Mouse (Mus musculus): ENCODE results near the gene Nabp2.

DNA sequence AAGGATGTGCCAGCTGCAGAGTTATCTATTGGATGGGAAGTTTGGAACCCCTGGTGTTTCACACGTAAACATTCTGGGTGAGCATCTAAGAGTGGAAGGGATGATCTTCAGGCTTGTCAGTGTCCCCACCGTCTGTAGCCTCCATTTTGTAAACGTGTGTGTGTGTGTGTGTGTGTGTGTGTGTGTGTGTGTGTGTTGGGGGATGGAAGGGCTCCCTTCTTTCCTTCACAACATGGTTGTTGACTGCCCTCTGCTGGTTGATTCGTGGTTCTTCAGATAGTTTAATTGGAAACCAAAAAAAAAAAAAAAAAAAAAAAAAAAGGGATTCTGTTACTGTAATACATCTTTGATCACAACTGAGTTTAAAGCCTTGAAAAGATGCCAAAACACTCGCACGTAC lies 44.0 kb upstream of the Nabp2 start:
- TF ChIP-seq CTCF (IDR thresholded peaks at IDR 0.05; ENCODE audit: extremely low read depth, insufficient read length, insufficient replicate concordance, low read depth, low read length) (peak; percentile 44; the same call in 1 of the 2 replicates), POLR2A (IDR thresholded peaks at IDR 0.05; ENCODE audit: low read depth, low read length) (no peak)
